Mouse (Mus musculus) lung, postnatal 0 days (tissue): ENCODE measurements at regions not wholly inside any gene's neighbourhood (a gene's known extent, or its start where the extent isn't known, plus 50 kb on each side); places are given as distances from the start of the nearest gene placed in this dataset.

Experiments
- CTCF ChIP-seq: IDR thresholded peaks from 2 replicates; pipeline ENCODE4 v1.5.1; 2016; ENCODE audit warnings: antibody characterized with exemption, mild to moderate bottlenecking
- EP300 ChIP-seq: IDR thresholded peaks from 2 replicates; pipeline ENCODE4 v1.6.1; 2016; ENCODE audit warnings: antibody characterized with exemption, mild to moderate bottlenecking, control low read depth

DNA sequence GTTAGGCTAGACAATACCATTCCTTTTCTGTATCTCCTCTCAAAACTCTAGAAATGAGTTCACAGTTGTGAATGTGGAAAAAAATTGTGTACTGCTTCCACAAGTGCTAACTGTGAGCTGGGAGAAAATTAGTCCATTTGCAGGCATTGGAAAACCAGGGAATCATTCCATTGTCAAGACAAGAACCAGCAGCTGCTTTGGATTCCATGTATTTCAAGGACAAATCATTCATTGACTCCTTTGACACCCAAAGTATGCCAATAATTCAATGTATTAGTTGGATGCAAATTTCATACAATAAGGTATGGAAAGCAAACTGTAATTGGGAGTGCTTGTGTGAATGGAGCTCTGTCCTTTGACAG lies 268.3 kb downstream of the Rfpl4b start:
- TF ChIP-seq CTCF (no peak), EP300 (no peak)
